Mouse (Mus musculus) hindbrain, embryonic 13.5 days (tissue): Measurements from ENCODE around the gene Stx2. TPM values are rescaled to one million over a fixed set of nuclear protein-coding genes. Genes with fewer than 3 reads are reported as not detected.

Experiments used
- ATAC-seq: fragments of 200-750 bp; cut with Nextera tagmentation; 2 replicates; pipeline ENCODE4 v1.8.0; 2017; ENCODE audit warnings: moderate TSS enrichment; ENCODE audit not compliant: low FRiP score
- H3K27ac ChIP-seq: fragments of 300-500 bp; sonication (generic); 2 replicates; pipeline ENCODE4 v1.5.1; 2015; ENCODE audit warnings: inconsistent platforms, mild to moderate bottlenecking, moderate library complexity
- H3K27me3 ChIP-seq: fragments of 300-500 bp; sonication (generic); 2 replicates; pipeline ENCODE4 v1.6.1; 2015; ENCODE audit warnings: mild to moderate bottlenecking, inconsistent platforms
- H3K36me3 ChIP-seq: fragments of 300-500 bp; sonication (generic); 2 replicates; pipeline ENCODE4 v1.6.1; 2015; ENCODE audit warnings: mild to moderate bottlenecking, inconsistent platforms
- H3K4me1 ChIP-seq: fragments of 300-500 bp; sonication (generic); replicated peaks from 2 replicates; pipeline ENCODE4 v1.6.1; 2015; ENCODE audit warnings: inconsistent platforms
- H3K4me2 ChIP-seq: fragments of 300-500 bp; sonication (generic); 2 replicates; pipeline ENCODE4 v1.6.1; 2015; ENCODE audit warnings: inconsistent platforms, mild to moderate bottlenecking, moderate library complexity
- H3K4me3 ChIP-seq: fragments of 300-500 bp; sonication (generic); 2 replicates; pipeline ENCODE4 v1.5.1; 2015; ENCODE audit warnings: mild to moderate bottlenecking, inconsistent platforms
- H3K9ac ChIP-seq: fragments of 300-500 bp; sonication (generic); 2 replicates; pipeline ENCODE4 v1.6.1; 2015; ENCODE audit warnings: mild to moderate bottlenecking, inconsistent platforms
- H3K9me3 ChIP-seq: fragments of 300-500 bp; sonication (generic); 2 replicates; pipeline ENCODE4 v1.6.1; 2016; ENCODE audit warnings: inconsistent platforms
- WGBS: fragments of 180-500 bp; shearing (Covaris S2); methylation state at CpG from one replicate; pipeline ENCODE4 v1.1.7; 2015; 5-methylcytosine and 5-hydroxymethylcytosine counted together
- polyA plus RNA-seq: library from polyadenylated mRNA; unstranded; fragments of >200 nt; fragmentation: Nextera tagmentation; extraction: Ambion mirVana; gene quantifications from 2 replicates; pipeline ENCODE4 v1.2.1, GENCODE M21; 2015

The Stx2 gene
- polyA plus RNA-seq, 1 experiment from 2014 or later, result 21.1 TPM

GRCm38 (mm10) chr5:128940436-128940835 lies 67.9 kb downstream of the Stx2 start:
- peaks cover 5% of the 10 kb centered on the region; the same call in 1 of the 2 replicates for H3K4me1 ChIP-seq
- no peaks in the 10 kb centered on the region for H3K27me3 ChIP-seq
- H3K4me2 ChIP-seq, result no peak overlapping the region
- H3K4me3 ChIP-seq, result no peak overlapping the region
- ATAC-seq, result no peak
- no peaks in the 10 kb centered on the region for H3K9me3 ChIP-seq
- H3K27ac ChIP-seq, result no peak overlapping the region
- H3K9ac ChIP-seq, result no peak overlapping the region
- no peaks in the 10 kb centered on the region for H3K36me3 ChIP-seq
- 81% methylated on average over 10 of the region's 10 CpGs for WGBS

- no peak overlapping the region for H3K4me2 ChIP-seq
- H3K9me3 ChIP-seq, result no peaks in the 10 kb centered on the region
- 71% methylated on average over 6 of the region's 6 CpGs for WGBS
- H3K4me3 ChIP-seq, result no peak overlapping the region
- H3K27me3 ChIP-seq, result no peaks in the 10 kb centered on the region
- H3K4me1 ChIP-seq, result peaks cover 14% of the 10 kb centered on the region
- no peaks in the 10 kb centered on the region for H3K36me3 ChIP-seq
- ATAC-seq, result peak; percentile 61
- H3K9ac ChIP-seq, result no peak overlapping the region
- H3K27ac ChIP-seq, result no peak overlapping the region
Observed at GRCm38 (mm10) chr5:128935359-128935899, 72.9 kb downstream of the Stx2 start.

Other genes with a start within 250 kb of the Stx2 start
- 4.2 and 5.1 TPM in 2 replicates for gene Rimbp2, start 55.1 kb downstream of the Stx2 start, polyA plus RNA-seq
- 416 and 421 TPM in 2 replicates for gene Ran, start 11.5 kb upstream of the Stx2 start, polyA plus RNA-seq
- 0.13 and 0.14 TPM in 2 replicates for gene Adgrd1, start 88.2 kb upstream of the Stx2 start, polyA plus RNA-seq